ENCODE assay signal across 19 mouse cellular contexts in genomic region chr13:77018851-77019250, GRCm38 (mm10).
"Had no signal": no experiment of that assay in that cellular context is flagged by ENCODE, and none has a peak within 500 bp of the region (broad histone marks: within the 10 kb centered on the region; RNA-seq: fewer than 3 reads in every experiment).

No protein-coding gene starts in this region.

- ATAC-seq: liver, postnatal 0 days; lung, postnatal 0 days; midbrain, embryonic 13.5 days; midbrain, embryonic 15.5 days had no signal

- H3K27me3 ChIP-seq: liver, embryonic 15.5 days; lung, embryonic 15.5 days; megakaryocyte, embryonic 14.5 days; midbrain, embryonic 13.5 days; midbrain, embryonic 15.5 days; neural tube, embryonic 12.5 days; stomach, embryonic 15.5 days had no signal

- DNase-seq: liver, postnatal 0 days; lung, adult 2 months; lung, postnatal 14 days; lung, postnatal 36 days; right cerebral cortex, postnatal 14 days; thymus, adult 2 months; thymus, postnatal 25 days; thymus, postnatal 4 days had no signal

- H3K9ac ChIP-seq: liver, embryonic 15.5 days; liver, postnatal 0 days; lung, embryonic 15.5 days; midbrain, embryonic 13.5 days; midbrain, embryonic 15.5 days; neural tube, embryonic 12.5 days; stomach, embryonic 15.5 days had no signal

- H3K4me2 ChIP-seq: liver, embryonic 15.5 days; lung, embryonic 15.5 days; midbrain, embryonic 11.5 days; midbrain, embryonic 13.5 days; midbrain, embryonic 15.5 days; neural tube, embryonic 12.5 days; stomach, embryonic 15.5 days had no signal

- H3K4me3 ChIP-seq: liver, embryonic 15.5 days; lung, embryonic 15.5 days; megakaryocyte, embryonic 14.5 days; midbrain, embryonic 13.5 days; midbrain, embryonic 15.5 days; neural tube, embryonic 12.5 days; stomach, embryonic 15.5 days had no signal

- H3K4me1 ChIP-seq: liver, embryonic 15.5 days; lung, embryonic 15.5 days; megakaryocyte, embryonic 14.5 days; midbrain, embryonic 13.5 days; midbrain, embryonic 15.5 days; neural tube, embryonic 12.5 days; stomach, embryonic 15.5 days had no signal

- H3K27ac ChIP-seq: liver, embryonic 15.5 days; lung, embryonic 15.5 days; macrophage; midbrain, embryonic 13.5 days; midbrain, embryonic 15.5 days; neural tube, embryonic 12.5 days; stomach, embryonic 15.5 days; stomach, postnatal 0 days had no signal

- H3K36me3 ChIP-seq: liver, embryonic 15.5 days; lung, embryonic 15.5 days; midbrain, embryonic 13.5 days; midbrain, embryonic 15.5 days; neural tube, embryonic 12.5 days; stomach, embryonic 15.5 days had no signal

- H3K9me3 ChIP-seq: liver, embryonic 15.5 days; lung, embryonic 15.5 days; megakaryocyte, embryonic 14.5 days; midbrain, embryonic 13.5 days; midbrain, embryonic 15.5 days; neural tube, embryonic 12.5 days; stomach, embryonic 15.5 days had no signal
